Mouse (Mus musculus) MEL (cell line): Measurements from ENCODE around the gene Zdhhc13. TPM values are rescaled to one million over a fixed set of nuclear protein-coding genes. Genes with fewer than 3 reads are reported as not detected.

ENCODE experiments used
- DNase-seq: peaks from one replicate; pipeline ENCODE4 v3.0.0; 2011; ENCODE audit warnings: low read depth, low spot score
- H3K27ac ChIP-seq: 2 replicates; pipeline ENCODE4 v1.5.1; 2012; ENCODE audit warnings: low read depth, mild to moderate bottlenecking, control low read depth, low read length, moderate library complexity; ENCODE audit not compliant: control insufficient read depth
- H3K27me3 ChIP-seq, 2 experiments: fragments of 150-350 bp in 1 of 2; sonication (generic) in 1 of 2; 2 replicates each; pipeline ENCODE4 v1.6.1; 2012; ENCODE audit warnings: low read length in 2 of 2, mild to moderate bottlenecking in 2 of 2, improper control_type of control experiment in 1 of 2, moderate library complexity in 1 of 2; ENCODE audit not compliant: insufficient read depth in 2 of 2, control insufficient read depth in 1 of 2
- H3K36me3 ChIP-seq, 2 experiments: 2 replicates each; pipeline ENCODE4 v1.6.1; 2012 to 2014; ENCODE audit warnings: low read length in 2 of 2, improper control_type of control experiment in 1 of 2, inconsistent platforms in 1 of 2, mild to moderate bottlenecking in 1 of 2; ENCODE audit not compliant: insufficient read depth in 2 of 2, control insufficient read depth in 1 of 2
- H3K4me1 ChIP-seq, 2 experiments: fragments of 150-350 bp in 1 of 2; sonication (generic) in 1 of 2; 2 replicates each; pipeline ENCODE4 v1.6.1; 2012; ENCODE audit warnings: low read length in 2 of 2, improper control_type of control experiment in 1 of 2, mild to moderate bottlenecking in 1 of 2; ENCODE audit not compliant: insufficient read depth in 2 of 2, control insufficient read depth in 1 of 2
- H3K4me3 ChIP-seq, 2 experiments: fragments of 150-350 bp in 1 of 2; sonication (generic) in 1 of 2; 2 replicates each; pipeline ENCODE4 v1.5.1; 2012; ENCODE audit warnings: low read depth in 2 of 2, low read length in 2 of 2, mild to moderate bottlenecking in 2 of 2, moderate library complexity in 2 of 2, control low read depth in 1 of 2, improper control_type of control experiment in 1 of 2; ENCODE audit not compliant: control insufficient read depth in 1 of 2, insufficient read depth in 1 of 2
- H3K79me2 ChIP-seq: 2 replicates; pipeline ENCODE4 v1.6.1; 2012; ENCODE audit warnings: mild to moderate bottlenecking, low read length, moderate library complexity; ENCODE audit not compliant: control insufficient read depth, poor library complexity, insufficient read depth
- H3K9ac ChIP-seq: 2 replicates; pipeline ENCODE4 v1.6.1; 2012; ENCODE audit warnings: low read depth, mild to moderate bottlenecking, control low read depth, low read length, moderate library complexity; ENCODE audit not compliant: control insufficient read depth, poor library complexity, severe bottlenecking
- H3K9me3 ChIP-seq: fragments of 150-350 bp; sonication (generic); replicated peaks from 2 replicates; pipeline ENCODE4 v1.6.1; 2012; ENCODE audit warnings: mild to moderate bottlenecking, low read length, improper control_type of control experiment, moderate library complexity; ENCODE audit not compliant: insufficient read depth
- CTCF ChIP-seq, 3 experiments: IDR thresholded peaks in 2 of 3; conservative IDR thresholded peaks in 1 of 3; 2 replicates each; pipeline ENCODE4 v1.5.1; 2011 to 2012; ENCODE audit warnings: low read length in 3 of 3, low read depth in 2 of 3, mild to moderate bottlenecking in 2 of 3, improper control_type of control experiment in 1 of 3, inconsistent platforms in 1 of 3, mixed read lengths in 1 of 3, moderate library complexity in 1 of 3; ENCODE audit not compliant: control insufficient read depth in 1 of 3, insufficient read depth in 1 of 3, poor library complexity in 1 of 3, severe bottlenecking in 1 of 3
- ELF1 ChIP-seq: IDR thresholded peaks from 2 replicates; pipeline ENCODE4 v1.6.1; 2014; ENCODE audit warnings: low read depth, mild to moderate bottlenecking, inconsistent platforms, low read length, improper control_type of control experiment, moderate library complexity
- KAT2A ChIP-seq: conservative IDR thresholded peaks from 2 replicates; pipeline ENCODE4 v1.6.1; 2012; ENCODE audit warnings: low read depth, low read length, improper control_type of control experiment, inconsistent platforms
- MAZ ChIP-seq: IDR thresholded peaks from 2 replicates; pipeline ENCODE4 v1.6.1; 2012; ENCODE audit warnings: low read depth, mild to moderate bottlenecking, inconsistent platforms, low read length, improper control_type of control experiment
- MXI1 ChIP-seq: IDR thresholded peaks from 2 replicates; pipeline ENCODE4 v1.6.1; 2011; ENCODE audit warnings: mild to moderate bottlenecking, low read depth, low read length, improper control_type of control experiment
- RAD21 ChIP-seq: IDR thresholded peaks from 2 replicates; pipeline ENCODE4 v1.6.1; 2011; ENCODE audit warnings: mild to moderate bottlenecking, low read depth, low read length, improper control_type of control experiment
- SIN3A ChIP-seq: IDR thresholded peaks from 2 replicates; pipeline ENCODE4 v1.6.1; 2012; ENCODE audit warnings: low read length, improper control_type of control experiment, inconsistent platforms
- SMC3 ChIP-seq: IDR thresholded peaks from 2 replicates; pipeline ENCODE4 v1.6.1; 2011; ENCODE audit warnings: low read depth, low read length, improper control_type of control experiment
- ZC3H11A ChIP-seq: IDR thresholded peaks from 2 replicates; pipeline ENCODE4 v1.6.1; 2012; ENCODE audit warnings: low read depth, mild to moderate bottlenecking, inconsistent platforms, low read length, improper control_type of control experiment
- polyA plus RNA-seq, 2 experiments: library from polyadenylated mRNA; stranded (reverse) in 1 of 2; unstranded in 1 of 2; fragments of >175 nt in 1 of 2; fragments of >200 nt in 1 of 2; gene quantifications; 2 replicates each; pipeline versions ENCODE4 v1.2.1 to v1.2.4; 2012; ENCODE audit warnings: low replicate concordance in 2 of 2, low read depth in 1 of 2; ENCODE audit not compliant: insufficient read length in 2 of 2, insufficient read depth in 1 of 2, missing spikeins in 1 of 2
- total RNA-seq: library from RNA; depleted of rRNA; stranded (reverse); fragments of 300-350 nt; gene quantifications from 2 replicates; pipeline ENCODE4 v1.2.3, GENCODE M21; 2012; rRNA removed

Gene Zdhhc13
- total and polyA plus RNA-seq, 3 experiments: 32.8 to 46.1 TPM; not detected in 1

DNA sequence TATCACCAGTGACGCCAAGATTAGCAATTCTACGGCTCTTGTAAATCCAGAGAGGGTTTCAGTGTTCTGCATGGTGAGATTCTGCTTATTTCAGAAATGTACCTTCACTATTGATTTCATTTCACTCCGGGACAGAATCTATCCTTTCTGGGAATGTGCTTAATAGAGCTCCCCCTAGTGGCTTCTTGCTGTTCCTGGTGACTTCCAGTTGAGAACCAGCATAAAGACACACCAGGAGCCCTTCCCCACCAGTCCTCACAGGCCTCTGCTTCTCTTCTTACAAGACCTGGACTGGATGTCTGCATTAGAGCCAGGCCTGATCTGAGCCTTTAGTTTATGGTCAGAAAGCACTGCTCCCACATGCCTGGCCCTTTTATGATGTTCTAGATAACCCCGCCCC lies 87.7 kb downstream of the Zdhhc13 start:
- DNase-seq: peak; percentile 75
- no peaks in the 10 kb centered on the region for H3K27me3 ChIP-seq
- no peak overlapping the region for H3K9ac ChIP-seq
- peaks cover 8 to 17% of the 10 kb centered on the region in 2 experiments for H3K36me3 ChIP-seq
- TF ChIP-seq ZC3H11A (peak; percentile 34), SMC3 (peak; percentile 77), CTCF (IDR thresholded peaks at IDR 0.05 in 2 of 3, conservative IDR thresholded peaks at IDR 0.05 in 1 of 3; ENCODE audit: control insufficient read depth in 1 of 3, insufficient read depth in 1 of 3, low read depth in 2 of 3, low read length in 3 of 3, poor library complexity in 1 of 3, severe bottlenecking in 1 of 3) (peak; percentile 61 to 88 (median 80)), MAZ (no peak), RAD21 (peak; percentile 63), MXI1 (no peak), ELF1 (no peak), SIN3A (0 out of 2 replicates have a peak, but pooled peaks have one; percentile 25), KAT2A (no peak)
- H3K9me3 ChIP-seq: no peaks in the 10 kb centered on the region
- H3K4me1 ChIP-seq: peaks cover 0 to 6% of the 10 kb centered on the region in 2 experiments; a peak in 1 of 4 replicates
- H3K4me3 ChIP-seq: no peak overlapping the region
- peaks cover 14% of the 10 kb centered on the region for H3K79me2 ChIP-seq
- H3K27ac ChIP-seq: no peak overlapping the region

Other genes starting within 250 kb of the Zdhhc13 start
- not detected in 2 replicates for gene Mrgprb2, start 230.9 kb upstream of the Zdhhc13 start, total RNA-seq
- gene Mrgprb2, start 230.9 kb upstream of the Zdhhc13 start, polyA plus RNA-seq: not detected
- not detected in 2 replicates for gene Mrgprb3, start 145.2 kb upstream of the Zdhhc13 start, total RNA-seq
- gene Mrgprb3, start 145.2 kb upstream of the Zdhhc13 start, polyA plus RNA-seq: not detected
- gene Csrp3, start 59.0 kb downstream of the Zdhhc13 start, total RNA-seq: 0.81 TPM in 1 of 2 replicates, not detected in the other
- under 1 TPM in 1 of 2 experiments, not detected in 1; 0.17 TPM for gene Csrp3, start 59.0 kb downstream of the Zdhhc13 start, polyA plus RNA-seq
- 8.9 and 9.7 TPM in 2 replicates for gene E2f8, start 92.6 kb downstream of the Zdhhc13 start, total RNA-seq
- gene E2f8, start 92.6 kb downstream of the Zdhhc13 start, polyA plus RNA-seq: 10 to 100 TPM; 39.3 to 49.4 TPM
- 2.0 and 2.2 TPM in 2 replicates for gene Nav2, start 119.7 kb downstream of the Zdhhc13 start, total RNA-seq
- 1 to 10 TPM in 1 of 2 experiments, not detected in 1; 2.7 TPM for gene Nav2, start 119.7 kb downstream of the Zdhhc13 start, polyA plus RNA-seq